Comparison of ENCODE assay signal across 8 mouse cellular contexts in the genomic region with DNA sequence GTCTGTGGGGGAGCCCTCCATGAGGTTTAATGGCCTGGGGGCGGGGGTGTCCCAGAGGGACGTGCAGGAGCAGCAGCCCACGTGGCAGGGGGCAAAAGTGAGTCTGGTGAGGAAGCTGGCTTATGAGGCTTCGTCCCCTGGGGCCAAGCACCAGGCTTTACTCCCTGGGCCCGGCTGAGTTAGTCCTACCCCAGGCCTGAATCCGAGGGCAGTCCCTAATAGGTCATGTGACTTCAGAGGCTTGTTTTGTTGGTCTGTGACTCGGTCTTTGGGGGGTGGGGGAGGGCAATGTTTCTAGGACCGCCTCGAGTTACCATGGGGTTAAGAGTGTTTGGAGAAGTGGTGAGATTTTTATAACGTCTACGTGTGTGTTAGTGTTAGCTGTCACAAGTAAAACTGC. TPM values are rescaled to one million over a fixed set of nuclear protein-coding genes. Genes with fewer than 3 reads are reported as not detected.
DNase-seq lines count a peak whose midpoint lies in the region; ATAC-seq and TF ChIP-seq lines count a peak whose summit lies in the region.

No protein-coding gene starts in this region.

- H3K27me3 ChIP-seq in kidney, adult 2 months (replicated peaks; ENCODE audit: control insufficient read depth, insufficient read depth, low read length): no peaks in the 10 kb centered on the region
- no peaks in the 10 kb centered on the region; the same call in 1 of the 2 replicates for H3K27me3 ChIP-seq in forebrain, embryonic 10.5 days (ENCODE audit: poor library complexity, severe bottlenecking)
- no peaks in the 10 kb centered on the region; the same call in 1 of the 2 replicates for H3K27me3 ChIP-seq in neural tube, embryonic 12.5 days (replicated peaks)

- ATAC-seq in neural tube, embryonic 12.5 days (ENCODE audit: low FRiP score, low read depth): peak; percentile 27; the same call in 1 of the 2 replicates
- no peak for ATAC-seq in CD4-positive, CD25-positive, alpha-beta regulatory T cell, adult 4 months

- peaks cover 9% of the 10 kb centered on the region for H3K9me3 ChIP-seq in forebrain, embryonic 10.5 days
- H3K9me3 ChIP-seq in neural tube, embryonic 12.5 days: peaks cover 8% of the 10 kb centered on the region; the same call in 1 of the 2 replicates

- 18% methylated on average over 11 of the region's 11 CpGs for WGBS in kidney, adult 2 months
- 50% methylated on average over 11 of the region's 11 CpGs for WGBS in forebrain, embryonic 10.5 days
- WGBS in neural tube, embryonic 12.5 days: 42% methylated on average over 11 of the region's 11 CpGs

- TF ChIP-seq CTCF in kidney, adult 2 months (conservative IDR thresholded peaks at IDR 0.05; ENCODE audit: insufficient read depth, insufficient read length, low read depth, low read length): no peak

- H3K27ac ChIP-seq in kidney, adult 2 months (ENCODE audit: insufficient read depth, low read depth, low read length): no peak overlapping the region
- H3K27ac ChIP-seq in forebrain, embryonic 10.5 days: 0 out of 2 replicates have a peak overlapping the region, but pooled peaks have one; percentile 49
- no peak overlapping the region for H3K27ac ChIP-seq in neural tube, embryonic 12.5 days

- peak; percentile 19 for DNase-seq in kidney, adult 2 months
- no peak for DNase-seq in kidney, adult 18-20 months
- no peak for DNase-seq in forebrain, embryonic 10.5 days (ENCODE audit: extremely low spot score, low spot score)
- peak; percentile 10 to 52 for DNase-seq in kidney, postnatal 25 days
- no peak for DNase-seq in spleen, postnatal 36 days (ENCODE audit: low spot score in 2 of 2)
- no peak for DNase-seq in natural killer cell, adult 2 months (ENCODE audit: low spot score in 2 of 2)

- H3K36me3 ChIP-seq in kidney, adult 2 months (ENCODE audit: control insufficient read depth, insufficient read depth, low read length): no peaks in the 10 kb centered on the region
- no peaks in the 10 kb centered on the region for H3K36me3 ChIP-seq in forebrain, embryonic 10.5 days (replicated peaks)
- H3K36me3 ChIP-seq in neural tube, embryonic 12.5 days: no peaks in the 10 kb centered on the region

- peak overlapping the region; percentile 25; the same call in 1 of the 2 replicates for H3K4me2 ChIP-seq in neural tube, embryonic 12.5 days (replicated peaks)

- H3K4me1 ChIP-seq in kidney, adult 2 months (ENCODE audit: control insufficient read depth, insufficient read depth, low read length): no peaks in the 10 kb centered on the region
- H3K4me1 ChIP-seq in forebrain, embryonic 10.5 days: peaks cover 16% of the 10 kb centered on the region
- H3K4me1 ChIP-seq in neural tube, embryonic 12.5 days: 0 out of 2 replicates have a peak, but pooled peaks cover 15% of the 10 kb centered on the region

- TF ChIP-seq POLR2A in kidney, adult 2 months (IDR thresholded peaks at IDR 0.05; ENCODE audit: low read depth, low read length): no peak

- no peak overlapping the region for H3K4me3 ChIP-seq in kidney, adult 2 months (ENCODE audit: insufficient read depth, low read depth, low read length)
- no peak overlapping the region for H3K4me3 ChIP-seq in forebrain, embryonic 10.5 days
- H3K4me3 ChIP-seq in neural tube, embryonic 12.5 days: no peak overlapping the region

- no peak overlapping the region for H3K9ac ChIP-seq in neural tube, embryonic 12.5 days

RNA-seq across cellular contexts. Expression of gene Fhad1, which starts 57.1 kb away (rescaled TPM):
- polyA plus RNA-seq in kidney, adult 2 months (2012; rRNA removed): 0.18 and 0.28 TPM in 2 replicates
- polyA plus RNA-seq in forebrain, embryonic 10.5 days (2016; fragmentation: Nextera tagmentation; extraction: Ambion mirVana): 0.39 and 0.50 TPM in 2 replicates
- 2.9 and 4.1 TPM in 2 replicates for polyA plus RNA-seq in neural tube, embryonic 12.5 days (2016; fragmentation: Nextera tagmentation; extraction: Ambion mirVana)
- polyA plus RNA-seq in CD4-positive, CD25-positive, alpha-beta regulatory T cell, adult 4 months (2017; shearing (Covaris generic)): 1 to 10 TPM in 1 of 2 experiments, not detected in 1; 1.0 TPM

Comparison
In these comparisons a context has a peak if more than half of its experiments do, and no peak if none do; other contexts are left out.
1. DNase-seq: peak in kidney, adult 2 months (single experiment) and kidney, postnatal 25 days (2 of 2); none in kidney, adult 18-20 months (single experiment), forebrain, embryonic 10.5 days (single experiment), spleen, postnatal 36 days (0 of 2) and natural killer cell, adult 2 months (0 of 2).